Mouse (Mus musculus) lung, embryonic 14.5 days (tissue): ENCODE results near the gene Siva1. TPM values are rescaled to one million over a fixed set of nuclear protein-coding genes. Genes with fewer than 3 reads are reported as not detected.
A peak's percentile ranks its signal among the peaks of the same experiment; 100 is the strongest.

ENCODE experiments used
- ATAC-seq: fragments of 200-750 bp; cut with Nextera tagmentation; 2 replicates; pipeline ENCODE4 v1.8.0; 2017; ENCODE audit warnings: mild to moderate bottlenecking, moderate TSS enrichment, moderate library complexity; ENCODE audit not compliant: insufficient read depth
- DNase-seq: peaks from one replicate; pipeline ENCODE4 v3.0.0-alpha.2; 2015
- H3K27ac ChIP-seq: fragments of 300-500 bp; sonication (generic); 2 replicates; pipeline ENCODE4 v1.5.1; 2014; ENCODE audit warnings: low read depth, mild to moderate bottlenecking, moderate library complexity
- H3K27me3 ChIP-seq: fragments of 300-500 bp; sonication (generic); 2 replicates; pipeline ENCODE4 v1.6.1; 2014; ENCODE audit warnings: low read length, control low read depth; ENCODE audit not compliant: insufficient read depth
- H3K36me3 ChIP-seq: fragments of 300-500 bp; sonication (generic); 2 replicates; pipeline ENCODE4 v1.6.1; 2014; ENCODE audit warnings: control low read depth; ENCODE audit not compliant: insufficient read depth
- H3K4me1 ChIP-seq: fragments of 300-500 bp; sonication (generic); 2 replicates; pipeline ENCODE4 v1.6.1; 2014; ENCODE audit warnings: antibody characterized with exemption, control low read depth; ENCODE audit not compliant: insufficient read depth
- H3K4me2 ChIP-seq: fragments of 300-500 bp; sonication (generic); 2 replicates; pipeline ENCODE4 v1.6.1; 2014; ENCODE audit warnings: mild to moderate bottlenecking
- H3K4me3 ChIP-seq: fragments of 300-500 bp; sonication (generic); 2 replicates; pipeline ENCODE4 v1.5.1; 2014; ENCODE audit warnings: low read depth, low read length
- H3K9ac ChIP-seq: fragments of 300-500 bp; sonication (generic); 2 replicates; pipeline ENCODE4 v1.6.1; 2014
- H3K9me3 ChIP-seq: fragments of 300-500 bp; sonication (generic); 2 replicates; pipeline ENCODE4 v1.6.1; 2016; ENCODE audit warnings: low read depth, low read length, control low read depth
- CTCF ChIP-seq: IDR thresholded peaks from 2 replicates; pipeline ENCODE4 v1.5.1; 2016; ENCODE audit warnings: antibody characterized with exemption, low read depth
- WGBS: fragments of 180-500 bp; shearing (Covaris S2); extraction: QIAGEN DNeasy Blood & Tissue Kit; methylation state at CpG from one replicate; pipeline ENCODE4 v1.1.7; 2014; 5-methylcytosine and 5-hydroxymethylcytosine counted together
- polyA plus RNA-seq: library from polyadenylated mRNA; unstranded; fragments of >200 nt; fragmentation: Nextera tagmentation; extraction: Ambion mirVana; gene quantifications from 2 replicates; pipeline ENCODE4 v1.2.1, GENCODE M21; 2014

Gene Siva1
- polyA plus RNA-seq, 1 experiment from 2014 or later, result 291 TPM

DNA sequence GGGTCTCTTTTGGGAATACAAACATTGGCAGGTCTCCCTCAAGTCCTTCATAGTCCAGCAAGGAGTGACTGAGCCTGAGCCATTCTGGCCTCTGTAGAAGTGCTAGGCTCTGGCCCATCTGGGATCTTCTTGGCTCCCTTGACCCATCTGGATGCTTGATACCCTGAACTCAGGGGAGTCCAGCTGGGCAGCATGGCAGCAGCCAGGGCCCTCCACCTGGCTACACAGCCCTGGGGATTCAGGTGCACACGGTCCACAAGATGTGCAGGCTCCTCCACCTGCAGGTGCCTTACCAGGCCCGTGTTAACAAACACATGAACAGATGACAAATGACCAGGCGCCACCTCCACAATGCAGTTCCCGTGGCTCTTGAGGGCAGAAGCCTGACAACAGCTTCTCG is 20.2 kb downstream of the Siva1 start:
- Histone ChIP-seq H3K4me2 (peak overlapping the region; percentile 42), H3K36me3 (peaks cover 91% of the 10 kb centered on the region), H3K9me3 (no peaks in the 10 kb centered on the region), H3K27me3 (no peaks in the 10 kb centered on the region), H3K4me1 (peaks cover 68% of the 10 kb centered on the region), H3K4me3 (no peak overlapping the region), H3K27ac (peak overlapping the region; percentile 85), H3K9ac (no peak overlapping the region)
- DNase-seq (no peak), ATAC-seq (no peak)
- 25% methylated on average over 5 of the region's 5 CpGs for WGBS
- TF ChIP-seq CTCF, result no peak

DNA sequence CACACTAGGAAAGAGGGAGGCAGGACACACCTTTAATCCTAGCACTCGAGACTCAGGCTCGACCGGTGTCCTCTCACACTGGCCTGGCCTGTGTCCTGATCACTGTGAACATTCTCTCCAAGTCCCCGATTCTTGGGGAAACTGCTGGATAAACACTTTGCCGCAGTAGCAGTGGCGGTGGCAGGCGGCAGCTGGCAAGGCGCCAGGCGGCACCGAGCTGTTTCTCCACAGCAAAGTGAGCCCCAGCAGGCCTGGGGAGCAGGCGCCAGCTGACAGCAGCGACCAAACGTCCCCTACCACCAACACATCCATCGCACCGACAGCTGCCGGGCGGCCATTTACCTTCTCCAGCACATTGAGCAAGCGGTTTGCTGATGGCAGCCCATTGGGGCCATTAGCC is 21.0 kb downstream of the Siva1 start:
- peak overlapping the region; percentile 27; the same call in 1 of the 2 replicates for H3K9ac ChIP-seq
- H3K36me3 ChIP-seq, result peaks cover 93% of the 10 kb centered on the region
- no peaks in the 10 kb centered on the region for H3K27me3 ChIP-seq
- H3K27ac ChIP-seq, result peak overlapping the region; percentile 85
- TF ChIP-seq CTCF, result no peak
- peak; percentile 21 for ATAC-seq
- H3K4me3 ChIP-seq, result no peak overlapping the region
- WGBS, result 8% methylated on average over 18 of the region's 18 CpGs
- H3K4me1 ChIP-seq, result peaks cover 64% of the 10 kb centered on the region
- DNase-seq, result peak; percentile 94
- H3K4me2 ChIP-seq, result peak overlapping the region; percentile 42
- H3K9me3 ChIP-seq, result no peaks in the 10 kb centered on the region

DNA sequence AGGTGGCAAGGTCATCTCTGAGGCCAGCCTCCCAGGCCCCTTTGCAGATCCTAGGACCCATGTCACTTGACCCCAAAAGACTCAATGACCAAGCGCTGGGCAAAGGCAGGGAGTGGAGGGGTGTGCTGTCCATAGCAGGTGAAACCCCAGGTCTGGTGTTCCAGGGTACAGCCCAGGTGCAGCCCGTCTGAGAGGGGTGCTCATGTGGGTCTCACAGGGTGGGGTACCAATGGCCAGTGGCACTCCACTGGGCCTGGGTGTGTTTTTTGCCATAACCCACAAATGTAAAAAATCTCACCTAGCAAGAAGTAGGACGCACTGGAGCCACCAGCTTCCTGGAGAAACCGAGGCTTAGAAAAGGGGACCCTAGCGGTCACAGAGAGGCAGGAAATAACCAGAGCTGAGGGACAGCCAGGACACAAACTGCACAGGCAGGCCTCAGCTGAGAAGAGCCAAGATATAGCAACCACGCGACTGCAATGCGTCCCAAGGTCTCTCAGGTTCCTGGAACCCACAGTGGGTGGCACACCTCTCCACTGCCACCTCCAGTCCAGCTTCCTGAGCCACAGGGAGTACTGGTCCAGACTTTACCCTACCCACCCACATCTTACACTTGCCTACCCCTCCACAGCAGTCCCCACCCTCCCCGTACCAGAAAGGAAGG is 21.5 kb downstream of the Siva1 start:
- no peak for TF ChIP-seq CTCF
- Histone ChIP-seq H3K4me2 (peak overlapping the region; percentile 42), H3K27ac (peak overlapping the region; percentile 85), H3K27me3 (no peaks in the 10 kb centered on the region), H3K9ac (no peak overlapping the region; the same call in 1 of the 2 replicates), H3K9me3 (no peaks in the 10 kb centered on the region), H3K4me1 (peaks cover 63% of the 10 kb centered on the region), H3K4me3 (no peak overlapping the region), H3K36me3 (peaks cover 96% of the 10 kb centered on the region)
- ATAC-seq (no peak), DNase-seq (no peak)
- WGBS, result 75% methylated on average over 9 of the region's 9 CpGs

DNA sequence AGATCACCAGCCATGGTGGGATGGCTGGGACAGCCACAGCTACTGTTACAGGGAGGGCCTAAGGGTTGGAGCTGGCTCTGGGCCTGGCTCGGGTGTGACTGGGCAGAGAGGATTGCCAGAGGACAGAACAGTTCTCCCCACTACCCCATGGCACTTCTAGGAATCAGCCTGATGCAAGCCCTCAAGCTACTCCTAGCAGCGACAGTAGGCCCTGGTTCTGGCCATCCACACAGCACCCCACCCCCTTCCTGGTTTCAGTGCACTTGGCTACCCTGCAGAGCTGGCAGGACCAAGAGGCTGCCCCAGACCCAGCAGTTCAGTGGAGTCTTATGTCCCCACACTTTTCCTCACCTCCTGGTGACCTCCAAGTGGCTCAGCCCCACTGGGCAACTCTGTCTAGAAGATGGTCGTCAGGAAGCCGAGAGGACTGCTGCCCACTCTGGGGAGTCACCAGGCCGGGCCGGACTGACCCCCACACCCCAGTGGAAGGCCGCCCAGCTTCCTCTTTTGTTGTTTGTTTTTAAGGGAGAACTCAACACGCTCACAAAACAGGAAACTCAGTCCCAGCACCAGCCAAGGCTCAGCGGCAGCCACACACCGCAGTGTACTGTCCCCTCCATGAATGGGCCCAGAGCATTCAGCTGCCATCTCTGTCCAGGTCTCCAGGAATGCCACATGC is 23.3 kb downstream of the Siva1 start:
- Histone ChIP-seq H3K36me3 (peaks cover 88% of the 10 kb centered on the region), H3K4me1 (peaks cover 63% of the 10 kb centered on the region), H3K4me3 (no peak overlapping the region), H3K9me3 (no peaks in the 10 kb centered on the region), H3K4me2 (no peak overlapping the region), H3K9ac (no peak overlapping the region), H3K27me3 (no peaks in the 10 kb centered on the region), H3K27ac (peak overlapping the region; percentile 30; the same call in 1 of the 2 replicates)
- no peak for DNase-seq
- no peak for TF ChIP-seq CTCF
- ATAC-seq, result no peak
- WGBS, result 70% methylated on average over 10 of the region's 10 CpGs

DNA sequence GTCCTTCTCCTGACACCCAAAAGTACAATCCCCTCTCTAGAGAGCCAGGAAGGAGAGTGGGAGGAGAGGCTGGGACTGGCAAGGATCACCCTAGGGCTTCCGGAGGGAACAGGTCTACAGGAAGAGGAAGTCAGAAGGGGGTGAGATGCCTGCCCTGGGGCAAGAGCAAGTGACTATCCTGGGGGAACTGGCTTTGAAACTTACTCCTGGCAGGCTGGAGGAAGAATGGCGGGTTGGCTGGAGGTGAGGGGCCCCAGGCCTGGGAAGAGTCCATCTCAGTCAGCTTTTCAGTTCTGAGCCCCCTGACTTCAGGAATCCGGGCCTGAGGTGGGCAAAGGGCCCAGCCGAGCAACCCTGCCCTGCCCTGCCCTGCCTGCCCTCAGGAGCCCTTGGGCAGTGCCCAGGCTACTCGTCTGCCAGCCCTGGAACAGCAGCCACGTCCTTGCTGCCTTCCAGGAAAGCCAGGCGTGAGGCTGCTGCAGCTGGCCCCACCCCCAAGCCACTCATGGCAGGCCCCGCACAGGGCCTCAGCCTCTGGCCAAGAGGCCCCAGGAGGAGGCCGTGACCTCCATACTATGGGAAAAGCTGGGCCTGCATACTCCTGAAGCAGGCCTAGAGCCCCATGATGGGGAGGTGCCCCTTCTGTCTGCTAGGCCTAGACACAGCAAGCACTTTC is 26.4 kb downstream of the Siva1 start:
- H3K9me3 ChIP-seq, result no peaks in the 10 kb centered on the region
- H3K36me3 ChIP-seq, result peaks cover 60% of the 10 kb centered on the region
- 36% methylated on average over 9 of the region's 9 CpGs for WGBS
- DNase-seq (peak; percentile 43), ATAC-seq (no peak)
- H3K9ac ChIP-seq, result peak overlapping the region; percentile 14; the same call in 1 of the 2 replicates
- no peaks in the 10 kb centered on the region for H3K27me3 ChIP-seq
- no peak for TF ChIP-seq CTCF
- H3K27ac ChIP-seq, result no peak overlapping the region
- H3K4me1 ChIP-seq, result peaks cover 48% of the 10 kb centered on the region
- H3K4me2 ChIP-seq, result peak overlapping the region; percentile 96
- peak overlapping the region; percentile 96; the same call in 1 of the 2 replicates for H3K4me3 ChIP-seq

DNA sequence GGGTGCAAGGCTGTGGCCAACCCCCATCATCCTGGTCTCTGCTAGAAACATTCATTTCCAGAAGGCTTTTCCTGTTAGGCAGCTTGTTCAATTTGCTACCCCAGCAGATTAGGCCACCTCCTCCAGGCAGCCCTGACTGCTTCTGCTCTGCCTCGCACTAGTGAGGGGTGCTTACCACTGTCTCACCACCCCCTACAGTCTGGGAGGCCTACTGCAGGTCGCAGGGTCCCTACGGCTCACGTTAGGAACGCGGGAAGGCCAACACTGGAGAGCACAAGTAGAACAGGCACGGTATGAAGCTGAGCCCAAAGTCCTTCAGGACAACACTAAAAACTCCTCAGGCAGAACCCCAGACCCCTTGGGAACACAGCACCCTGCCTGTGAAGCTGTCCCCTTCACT is 27.4 kb downstream of the Siva1 start:
- H3K4me2 ChIP-seq, result peak overlapping the region; percentile 96
- peaks cover 38% of the 10 kb centered on the region for H3K4me1 ChIP-seq
- H3K27me3 ChIP-seq, result no peaks in the 10 kb centered on the region
- no peak overlapping the region; the same call in 1 of the 2 replicates for H3K27ac ChIP-seq
- peak overlapping the region; percentile 96 for H3K4me3 ChIP-seq
- ATAC-seq, result no peak
- H3K36me3 ChIP-seq, result peaks cover 50% of the 10 kb centered on the region
- H3K9me3 ChIP-seq, result no peaks in the 10 kb centered on the region
- 65% methylated on average over 7 of the region's 7 CpGs for WGBS
- peak overlapping the region; percentile 32; the same call in 1 of the 2 replicates for H3K9ac ChIP-seq
- DNase-seq, result no peak
- TF ChIP-seq CTCF, result peak; percentile 48
